Comparison of ENCODE assay signal across 11 mouse cellular contexts in genomic region chr2:128714724-128715241, GRCm38 (mm10). TPM values are rescaled to one million over a fixed set of nuclear protein-coding genes. Genes with fewer than 3 reads are reported as not detected.
DNase-seq lines count a peak whose midpoint lies in the region; ATAC-seq and TF ChIP-seq lines count a peak whose summit lies in the region.
"Had no signal": no experiment of that assay in that cellular context is flagged by ENCODE, and none has a peak within 500 bp of the region (broad histone marks: within the 10 kb centered on the region; RNA-seq: fewer than 3 reads in every experiment).

No protein-coding gene starts in this region.

- TF ChIP-seq POLR2A in bone marrow macrophage, adult 2 months (IDR thresholded peaks at IDR 0.05; ENCODE audit: borderline replicate concordance, low read depth, low read length) = no peak

- no peaks in the 10 kb centered on the region for H3K9me3 ChIP-seq in embryonic facial prominence, embryonic 10.5 days
- no peaks in the 10 kb centered on the region for H3K9me3 ChIP-seq in liver, embryonic 11.5 days (ENCODE audit: control insufficient read depth, low read length)
- H3K9me3 ChIP-seq: megakaryocyte, embryonic 14.5 days had no signal

- H3K27me3 ChIP-seq in embryonic facial prominence, embryonic 10.5 days (replicated peaks; ENCODE audit: low read depth, poor library complexity, severe bottlenecking) = no peaks in the 10 kb centered on the region
- no peaks in the 10 kb centered on the region for H3K27me3 ChIP-seq in liver, embryonic 11.5 days (replicated peaks; ENCODE audit: control insufficient read depth, insufficient read depth, low read length)

- peak overlapping the region; percentile 1; the same call in 1 of the 2 replicates for H3K27ac ChIP-seq in bone marrow macrophage, adult 2 months (ENCODE audit: insufficient read depth, low read depth, low read length)
- peak overlapping the region; percentile 83 for H3K27ac ChIP-seq in embryonic facial prominence, embryonic 10.5 days (replicated peaks)
- H3K27ac ChIP-seq in liver, embryonic 11.5 days (ENCODE audit: low read depth, low read length) = peak overlapping the region; percentile 68
- H3K27ac ChIP-seq: gastrocnemius, adult 2 months had no signal

- peaks cover 15% of the 10 kb centered on the region for H3K36me3 ChIP-seq in embryonic facial prominence, embryonic 10.5 days (replicated peaks)
- no peaks in the 10 kb centered on the region for H3K36me3 ChIP-seq in liver, embryonic 11.5 days (ENCODE audit: control insufficient read depth, insufficient read depth, low read length)

- peak; percentile 59 for DNase-seq in embryonic facial prominence, embryonic 10.5 days (ENCODE audit: low spot score)
- peak; percentile 85 for DNase-seq in kidney, adult 9 months
- DNase-seq in liver, embryonic 11.5 days (ENCODE audit: low spot score) = no peak
- no peak for DNase-seq in adrenal gland, adult 8-10 months
- DNase-seq in left cerebral cortex, adult 11 months (ENCODE audit: low spot score) = no peak
- no peak for DNase-seq in thymus, adult 18-20 months
- DNase-seq: gastrocnemius, adult 2 months; heart, postnatal 36 days had no signal

- peak; percentile 68; the same call in 1 of the 2 replicates for ATAC-seq in liver, embryonic 11.5 days (replicated peaks; ENCODE audit: low FRiP score)
- ATAC-seq in megakaryocyte progenitor cell, adult 5-6 weeks (replicated peaks; ENCODE audit: poor library complexity) = no peak

- 53% methylated on average over 7 of the region's 7 CpGs for WGBS in embryonic facial prominence, embryonic 10.5 days
- WGBS in liver, embryonic 11.5 days = 61% methylated on average over 7 of the region's 7 CpGs

- H3K4me2 ChIP-seq in liver, embryonic 11.5 days = no peak overlapping the region

- TF ChIP-seq CTCF in bone marrow macrophage, adult 2 months (IDR thresholded peaks at IDR 0.05; ENCODE audit: low read depth, low read length) = no peak

- peaks cover 76% of the 10 kb centered on the region for H3K4me1 ChIP-seq in bone marrow macrophage, adult 2 months (ENCODE audit: control insufficient read depth, insufficient read depth, low read length)
- H3K4me1 ChIP-seq in embryonic facial prominence, embryonic 10.5 days = peaks cover 57% of the 10 kb centered on the region
- peaks cover 7% of the 10 kb centered on the region; the same call in 1 of the 2 replicates for H3K4me1 ChIP-seq in liver, embryonic 11.5 days (replicated peaks; ENCODE audit: control insufficient read depth, insufficient read depth, low read length)

- no peak overlapping the region for H3K4me3 ChIP-seq in bone marrow macrophage, adult 2 months (ENCODE audit: insufficient read depth, low read length)
- 0 out of 2 replicates have a peak overlapping the region, but pooled peaks have one; percentile 6 for H3K4me3 ChIP-seq in embryonic facial prominence, embryonic 10.5 days
- H3K4me3 ChIP-seq in liver, embryonic 11.5 days (ENCODE audit: low read depth, low read length) = no peak overlapping the region
- H3K4me3 ChIP-seq: gastrocnemius, adult 2 months; megakaryocyte, embryonic 14.5 days had no signal

- no peak overlapping the region for H3K9ac ChIP-seq in liver, embryonic 11.5 days (ENCODE audit: low read depth, low read length)

RNA-seq across cellular contexts. Expression of gene Mertk, which starts 16.0 kb away (rescaled TPM):
- polyA plus RNA-seq in bone marrow macrophage, adult 2 months (2012; ENCODE audit: insufficient read depth, insufficient read length, missing spikeins) = 52.5 and 53.2 TPM in 2 replicates
- polyA plus RNA-seq in embryonic facial prominence, embryonic 10.5 days (2016; fragmentation: Nextera tagmentation; extraction: Ambion mirVana) = 9.3 and 12.2 TPM in 2 replicates
- polyA plus RNA-seq in liver, embryonic 11.5 days (2014; fragmentation: Nextera tagmentation; extraction: Ambion mirVana) = 4.9 and 6.6 TPM in 2 replicates
- total RNA-seq in megakaryocyte progenitor cell, adult 5-6 weeks (2015) = 0.10 TPM in 1 of 2 replicates, not detected in the other
- total RNA-seq in megakaryocyte progenitor cell, adult 5-6 weeks (2017) = 0.03 TPM in 1 of 2 replicates, not detected in the other
- total RNA-seq in adrenal gland, adult 8-10 months (2022) = 10 to 100 TPM in 3 of 4 experiments, 1 to 10 TPM in 1; 9.6 to 19.3 (median 12.6) TPM

RNA-seq across cellular contexts. Expression of gene Anapc1, which starts 27.6 kb away (rescaled TPM):
- 57.0 and 61.1 TPM in 2 replicates for polyA plus RNA-seq in bone marrow macrophage, adult 2 months (2012; ENCODE audit: insufficient read depth, insufficient read length, missing spikeins)
- 83.1 and 93.4 TPM in 2 replicates for polyA plus RNA-seq in embryonic facial prominence, embryonic 10.5 days (2016; fragmentation: Nextera tagmentation; extraction: Ambion mirVana)
- 88.6 and 98.9 TPM in 2 replicates for polyA plus RNA-seq in liver, embryonic 11.5 days (2014; fragmentation: Nextera tagmentation; extraction: Ambion mirVana)
- total RNA-seq in megakaryocyte progenitor cell, adult 5-6 weeks (2015) = 101 and 121 TPM in 2 replicates
- total RNA-seq in megakaryocyte progenitor cell, adult 5-6 weeks (2017) = 99.2 and 116 TPM in 2 replicates
- total RNA-seq in adrenal gland, adult 8-10 months (2022) = 100 to 1,000 TPM in 1 of 4 experiments, 10 to 100 TPM in 3; 68.0 to 107 (median 76.9) TPM

Comparison
In these comparisons a context has a peak if more than half of its experiments do, and no peak if none do; other contexts are left out.
1. H3K27ac ChIP-seq: peak in every context shown above with its lines; median percentile 83 in embryonic facial prominence, embryonic 10.5 days; 68 in liver, embryonic 11.5 days; 1 in bone marrow macrophage, adult 2 months.
2. DNase-seq: peak in embryonic facial prominence, embryonic 10.5 days (single experiment) and kidney, adult 9 months (single experiment); none in liver, embryonic 11.5 days (single experiment), adrenal gland, adult 8-10 months (single experiment), left cerebral cortex, adult 11 months (single experiment) and thymus, adult 18-20 months (0 of 2).